8 mouse cellular contexts compared by ENCODE assay signal in the genomic region with DNA sequence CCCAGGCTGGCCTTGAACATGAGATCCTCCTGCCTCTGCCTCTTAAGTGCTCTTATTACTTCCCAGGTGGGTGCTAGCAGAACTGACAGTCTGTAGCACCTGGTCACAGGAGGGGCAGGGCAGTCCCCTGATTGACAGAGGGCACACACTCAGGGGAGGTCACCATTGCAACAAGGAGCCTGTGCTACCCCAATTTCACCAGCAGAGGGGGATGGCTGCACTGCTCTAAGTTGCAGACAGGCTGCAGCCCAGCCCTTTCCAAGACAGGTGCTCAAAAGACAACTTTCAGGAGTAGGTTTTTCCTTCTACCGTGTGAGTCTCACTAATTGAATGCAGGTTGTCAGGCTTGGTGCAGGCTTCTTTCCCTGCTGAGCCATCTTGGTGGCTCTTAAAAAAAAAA.
DNase-seq lines count a peak whose midpoint lies in the region; ATAC-seq lines count a peak whose summit lies in the region.
"Had no signal": no experiment of that assay in that cellular context is flagged by ENCODE, and none has a peak within 500 bp of the region (broad histone marks: within the 10 kb centered on the region; RNA-seq: fewer than 3 reads in every experiment).

No protein-coding gene starts in this region.

- WGBS in hindbrain, embryonic 16.5 days = 5% methylated on average over 1 of the region's 1 CpGs
- WGBS in midbrain, embryonic 11.5 days = 24% methylated on average over 1 of the region's 1 CpGs

- ATAC-seq in hindbrain, embryonic 16.5 days = peak; percentile 67
- peak; percentile 65; the same call in 1 of the 2 replicates for ATAC-seq in midbrain, embryonic 11.5 days (ENCODE audit: low FRiP score)

- no peaks in the 10 kb centered on the region for H3K27me3 ChIP-seq in hindbrain, embryonic 16.5 days (replicated peaks; ENCODE audit: control insufficient read depth, insufficient read depth, low read length)
- no peaks in the 10 kb centered on the region for H3K27me3 ChIP-seq in midbrain, embryonic 11.5 days (ENCODE audit: control insufficient read depth, insufficient read depth, low read length)
- H3K27me3 ChIP-seq: lung, embryonic 15.5 days had no signal

- H3K4me3 ChIP-seq in hindbrain, embryonic 16.5 days (ENCODE audit: low read length) = no peak overlapping the region
- no peak overlapping the region for H3K4me3 ChIP-seq in midbrain, embryonic 11.5 days (ENCODE audit: low read depth, low read length)
- H3K4me3 ChIP-seq: lung, embryonic 15.5 days had no signal

- peak overlapping the region; percentile 55 for H3K27ac ChIP-seq in hindbrain, embryonic 16.5 days (ENCODE audit: low read depth, low read length)
- H3K27ac ChIP-seq in midbrain, embryonic 11.5 days (ENCODE audit: low read depth, low read length) = no peak overlapping the region
- H3K27ac ChIP-seq: lung, embryonic 15.5 days had no signal

- H3K36me3 ChIP-seq in hindbrain, embryonic 16.5 days (ENCODE audit: control insufficient read depth, insufficient read depth, low read length) = no peaks in the 10 kb centered on the region
- H3K36me3 ChIP-seq in midbrain, embryonic 11.5 days (ENCODE audit: control insufficient read depth, insufficient read depth, low read length) = no peaks in the 10 kb centered on the region
- H3K36me3 ChIP-seq: lung, embryonic 15.5 days had no signal

- DNase-seq in T-cell, adult 2 months (ENCODE audit: low spot score) = peak; percentile 65
- DNase-seq in cerebellum, postnatal 14 days = peak; percentile 93 to 94
- peak; percentile 71 to 85 for DNase-seq in frontal cortex, postnatal 36 days (ENCODE audit: low spot score in 2 of 2)
- DNase-seq in left cerebral cortex, adult 11 months (ENCODE audit: low spot score) = peak; percentile 76
- DNase-seq in midbrain, embryonic 11.5 days (ENCODE audit: low spot score, missing footprints) = peak; percentile 97
- peak; percentile 69 for DNase-seq in skeletal muscle tissue, adult 2 months (ENCODE audit: low read depth, low spot score)

- H3K9me3 ChIP-seq in hindbrain, embryonic 16.5 days (ENCODE audit: control insufficient read depth, low read length) = no peaks in the 10 kb centered on the region
- H3K9me3 ChIP-seq in midbrain, embryonic 11.5 days (ENCODE audit: control insufficient read depth, low read length) = no peaks in the 10 kb centered on the region
- H3K9me3 ChIP-seq: lung, embryonic 15.5 days had no signal

- H3K4me1 ChIP-seq in hindbrain, embryonic 16.5 days (ENCODE audit: control insufficient read depth, insufficient read depth, low read depth, low read length) = peaks cover 18% of the 10 kb centered on the region
- peaks cover 7% of the 10 kb centered on the region for H3K4me1 ChIP-seq in midbrain, embryonic 11.5 days (ENCODE audit: control insufficient read depth, insufficient read depth, low read length)

- H3K4me2 ChIP-seq in hindbrain, embryonic 16.5 days (ENCODE audit: low read length) = no peak overlapping the region
- H3K4me2 ChIP-seq in midbrain, embryonic 11.5 days = no peak overlapping the region
- H3K4me2 ChIP-seq: lung, embryonic 15.5 days had no signal

- H3K9ac ChIP-seq in hindbrain, embryonic 16.5 days (ENCODE audit: low read depth, low read length) = no peak overlapping the region
- no peak overlapping the region for H3K9ac ChIP-seq in midbrain, embryonic 11.5 days (ENCODE audit: low read length)
- H3K9ac ChIP-seq: lung, embryonic 15.5 days had no signal
